Mouse (Mus musculus): Measurements from ENCODE around the gene Zfp420. TPM values are rescaled to one million over a fixed set of nuclear protein-coding genes. Genes with fewer than 3 reads are reported as not detected.

Zfp420 gene
- polyA plus RNA-seq, 1 experiment from 2014 or later = 19.9 TPM

Small RNA genes lying within 50 kb of the gene (microRNA-seq; reads per million reads assigned to microRNA genes)
- 0.82 reads per million for gene Mir7668

Other genes with a start within 250 kb of the Zfp420 start
- gene Catsperg2, start 132.9 kb upstream of the Zfp420 start, polyA plus RNA-seq (2015; fragmentation: Nextera tagmentation; extraction: Ambion mirVana) = 0.32 and 0.59 TPM in 2 replicates
- gene Zfp84, start 91.4 kb upstream of the Zfp420 start, polyA plus RNA-seq (2015; fragmentation: Nextera tagmentation; extraction: Ambion mirVana) = 17.7 and 19.0 TPM in 2 replicates
- gene Zfp30, start 76.0 kb upstream of the Zfp420 start, polyA plus RNA-seq (2015; fragmentation: Nextera tagmentation; extraction: Ambion mirVana) = 14.2 and 14.9 TPM in 2 replicates
- gene Zfp790, start 43.9 kb upstream of the Zfp420 start, polyA plus RNA-seq (2015; fragmentation: Nextera tagmentation; extraction: Ambion mirVana) = 29.7 and 29.9 TPM in 2 replicates
- gene Zfp940, start 6.3 kb upstream of the Zfp420 start, polyA plus RNA-seq (2015; fragmentation: Nextera tagmentation; extraction: Ambion mirVana) = 12.8 and 14.4 TPM in 2 replicates
- gene Zfp27, start 46.6 kb downstream of the Zfp420 start, polyA plus RNA-seq (2015; fragmentation: Nextera tagmentation; extraction: Ambion mirVana) = 14.8 and 15.6 TPM in 2 replicates
- gene Zfp383, start 48.2 kb downstream of the Zfp420 start, polyA plus RNA-seq (2015; fragmentation: Nextera tagmentation; extraction: Ambion mirVana) = 8.7 and 8.9 TPM in 2 replicates
- gene Zfp74, start 94.1 kb downstream of the Zfp420 start, polyA plus RNA-seq (2015; fragmentation: Nextera tagmentation; extraction: Ambion mirVana) = 19.9 and 20.5 TPM in 2 replicates
- 6.8 and 7.7 TPM in 2 replicates for gene Zfp568, start 124.0 kb downstream of the Zfp420 start, polyA plus RNA-seq (2015; fragmentation: Nextera tagmentation; extraction: Ambion mirVana)
- gene Zfp14, start 191.4 kb downstream of the Zfp420 start, polyA plus RNA-seq (2015; fragmentation: Nextera tagmentation; extraction: Ambion mirVana) = 10.4 and 12.5 TPM in 2 replicates
- gene Zfp82, start 212.9 kb downstream of the Zfp420 start, polyA plus RNA-seq (2015; fragmentation: Nextera tagmentation; extraction: Ambion mirVana) = 11.7 and 13.8 TPM in 2 replicates
- 1.1 and 4.4 TPM in 2 replicates for gene Gm26920, start 230.4 kb downstream of the Zfp420 start, polyA plus RNA-seq (2015; fragmentation: Nextera tagmentation; extraction: Ambion mirVana)
- gene Zfp566, start 230.5 kb downstream of the Zfp420 start, polyA plus RNA-seq (2015; fragmentation: Nextera tagmentation; extraction: Ambion mirVana) = 19.3 and 20.4 TPM in 2 replicates
- 112 and 115 TPM in 2 replicates for gene Zfp260, start 234.8 kb downstream of the Zfp420 start, polyA plus RNA-seq (2015; fragmentation: Nextera tagmentation; extraction: Ambion mirVana)